Mouse (Mus musculus) liver, embryonic 15.5 days (tissue): Measurements from ENCODE around the gene Paqr6. TPM values are rescaled to one million over a fixed set of nuclear protein-coding genes. Genes with fewer than 3 reads are reported as not detected.

ENCODE experiments used
- ATAC-seq: fragments of 200-750 bp; cut with Nextera tagmentation; 2 replicates; pipeline ENCODE4 v1.8.0; 2017; ENCODE audit warnings: moderate number of reproducible peaks, mild to moderate bottlenecking, moderate library complexity; ENCODE audit not compliant: insufficient read depth
- H3K27ac ChIP-seq: fragments of 300-500 bp; sonication (generic); replicated peaks from 2 replicates; pipeline ENCODE4 v1.5.1; 2015; ENCODE audit warnings: mild to moderate bottlenecking, inconsistent platforms
- H3K27me3 ChIP-seq: fragments of 300-500 bp; sonication (generic); 2 replicates; pipeline ENCODE4 v1.6.1; 2015; ENCODE audit warnings: mild to moderate bottlenecking, inconsistent platforms
- H3K36me3 ChIP-seq: fragments of 300-500 bp; sonication (generic); replicated peaks from 2 replicates; pipeline ENCODE4 v1.6.1; 2015; ENCODE audit warnings: moderate library complexity, mild to moderate bottlenecking, inconsistent platforms
- H3K4me1 ChIP-seq: fragments of 300-500 bp; sonication (generic); replicated peaks from 2 replicates; pipeline ENCODE4 v1.6.1; 2015; ENCODE audit warnings: inconsistent platforms
- H3K4me2 ChIP-seq: fragments of 300-500 bp; sonication (generic); 2 replicates; pipeline ENCODE4 v1.6.1; 2015; ENCODE audit warnings: moderate library complexity, mild to moderate bottlenecking, inconsistent platforms
- H3K4me3 ChIP-seq: fragments of 300-500 bp; sonication (generic); replicated peaks from 2 replicates; pipeline ENCODE4 v1.5.1; 2015; ENCODE audit warnings: mild to moderate bottlenecking, inconsistent platforms
- H3K9ac ChIP-seq: fragments of 300-500 bp; sonication (generic); 2 replicates; pipeline ENCODE4 v1.6.1; 2015; ENCODE audit warnings: moderate library complexity, mild to moderate bottlenecking, inconsistent platforms
- H3K9me3 ChIP-seq: fragments of 300-500 bp; sonication (generic); replicated peaks from 2 replicates; pipeline ENCODE4 v1.6.1; 2016; ENCODE audit warnings: inconsistent platforms
- WGBS: fragments of 180-500 bp; shearing (Covaris S2); methylation state at CpG from one replicate; pipeline ENCODE4 v1.1.7; 2015; ENCODE audit warnings: mixed read lengths; ENCODE audit not compliant: insufficient replicate concordance; 5-methylcytosine and 5-hydroxymethylcytosine counted together
- polyA plus RNA-seq: library from polyadenylated mRNA; unstranded; fragments of >200 nt; fragmentation: Nextera tagmentation; extraction: Ambion mirVana; gene quantifications from 2 replicates; pipeline ENCODE4 v1.2.1, GENCODE M21; 2015

Paqr6 gene
- polyA plus RNA-seq = 5.4 and 6.2 TPM in 2 replicates

DNA sequence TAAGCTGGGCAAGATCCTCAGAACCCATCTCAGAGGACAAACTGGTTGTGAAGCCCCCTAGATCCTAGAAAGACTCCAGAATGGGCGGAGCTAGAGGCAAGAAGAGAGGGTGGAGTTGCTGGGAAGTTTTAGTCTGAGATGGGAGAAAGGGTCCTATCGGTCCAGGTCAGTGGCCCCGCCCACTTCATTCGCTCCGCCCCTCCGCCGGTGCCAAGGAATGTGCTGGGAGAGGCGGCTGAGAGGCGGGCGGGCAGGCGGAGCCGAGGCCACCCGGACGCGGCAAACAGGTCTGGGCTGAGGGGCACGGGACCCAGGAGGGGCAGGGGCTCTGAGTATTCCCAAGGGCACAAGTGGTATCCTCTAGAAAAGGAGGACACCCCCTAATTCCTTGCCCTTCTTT lies at the start of gene Paqr6:
TSS of gene Paqr6 (plus strand) at position 248 of the 400 bp plus-strand sequence.
- 6% methylated on average over 16 of the region's 16 CpGs for WGBS
- Histone ChIP-seq H3K27ac (peak within 1 kb of the TSS; percentile 94), H3K4me1 (peaks cover 74% of the 10 kb centered on the region)

DNA sequence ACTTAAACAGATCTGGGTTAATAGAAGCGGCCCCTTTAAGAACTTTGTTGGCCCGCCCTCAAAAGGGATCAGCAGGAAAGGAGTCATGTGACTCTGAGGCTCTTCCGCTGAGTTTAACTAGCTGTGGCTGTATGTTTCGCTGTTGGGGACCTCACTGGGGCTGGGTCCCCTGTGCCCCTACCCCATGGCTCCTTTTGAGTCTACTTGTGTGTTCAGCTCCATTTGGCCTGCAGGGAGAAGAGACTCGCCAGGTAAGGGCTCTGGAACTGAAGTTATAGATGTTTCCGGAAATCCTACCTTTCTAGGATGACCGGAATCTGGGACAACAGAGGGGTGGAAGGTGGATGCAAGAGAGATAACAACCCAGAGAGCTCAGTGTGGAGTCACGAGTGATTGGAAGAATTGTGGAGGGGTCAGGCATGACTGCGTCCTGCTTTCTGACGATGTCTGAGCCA lies 39.4 kb upstream of the Paqr6 start, which contains the start of gene Glmp:
TSS of gene Glmp (plus strand) at position 73 of the 455 bp plus-strand sequence.
- Histone ChIP-seq H3K4me2 (peak within 1 kb of the TSS; percentile 81), H3K27me3 (no peaks in the 10 kb centered on the region), H3K4me3 (peak within 1 kb of the TSS; percentile 66), H3K27ac (peak within 1 kb of the TSS; percentile 52), H3K4me1 (peaks cover 19% of the 10 kb centered on the region), H3K36me3 (peaks cover 40% of the 10 kb centered on the region), H3K9ac (peak within 1 kb of the TSS; percentile 70), H3K9me3 (no peaks in the 10 kb centered on the region)
- under 1% methylated on average over 10 of the region's 10 CpGs for WGBS
- ATAC-seq = peak; percentile 78

More for the DNA sequence above, at the start of gene Paqr6:
- H3K27me3 ChIP-seq = peaks cover 36% of the 10 kb centered on the region
- H3K36me3 ChIP-seq = peaks cover 33% of the 10 kb centered on the region
- peak within 1 kb of the TSS; percentile 56 for H3K9ac ChIP-seq
- ATAC-seq = peak; percentile 62
- no peaks in the 10 kb centered on the region for H3K9me3 ChIP-seq
- H3K4me2 ChIP-seq = peak within 1 kb of the TSS; percentile 80
- peak within 1 kb of the TSS; percentile 59 for H3K4me3 ChIP-seq

DNA sequence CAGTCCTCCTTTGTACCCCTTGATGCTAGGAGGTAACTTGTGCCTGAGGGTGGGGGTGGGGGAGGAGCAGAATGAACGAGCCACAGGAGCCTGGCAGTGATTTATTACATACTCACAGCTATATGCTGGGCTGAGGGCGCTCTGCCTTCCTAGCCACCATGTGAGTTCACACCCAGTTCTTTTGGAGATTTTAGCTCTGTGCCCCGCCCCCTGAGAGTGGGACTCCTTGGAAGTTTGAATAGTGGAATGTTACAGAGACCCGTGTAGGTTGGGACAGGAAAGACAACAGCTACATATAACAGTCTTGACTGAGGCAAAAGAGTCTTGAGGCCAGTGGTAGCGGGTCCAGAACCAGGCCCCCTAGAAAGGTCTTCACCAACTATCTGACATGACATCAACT lies 35.4 kb upstream of the Paqr6 start:
- peaks cover 12% of the 10 kb centered on the region for H3K36me3 ChIP-seq
- H3K27ac ChIP-seq = no peak overlapping the region
- H3K4me2 ChIP-seq = no peak overlapping the region
- no peaks in the 10 kb centered on the region for H3K9me3 ChIP-seq
- H3K9ac ChIP-seq = no peak overlapping the region
- 56% methylated on average over 5 of the region's 5 CpGs for WGBS
- ATAC-seq = no peak
- no peak overlapping the region for H3K4me3 ChIP-seq
- H3K27me3 ChIP-seq = no peaks in the 10 kb centered on the region
- H3K4me1 ChIP-seq = peaks cover 32% of the 10 kb centered on the region

DNA sequence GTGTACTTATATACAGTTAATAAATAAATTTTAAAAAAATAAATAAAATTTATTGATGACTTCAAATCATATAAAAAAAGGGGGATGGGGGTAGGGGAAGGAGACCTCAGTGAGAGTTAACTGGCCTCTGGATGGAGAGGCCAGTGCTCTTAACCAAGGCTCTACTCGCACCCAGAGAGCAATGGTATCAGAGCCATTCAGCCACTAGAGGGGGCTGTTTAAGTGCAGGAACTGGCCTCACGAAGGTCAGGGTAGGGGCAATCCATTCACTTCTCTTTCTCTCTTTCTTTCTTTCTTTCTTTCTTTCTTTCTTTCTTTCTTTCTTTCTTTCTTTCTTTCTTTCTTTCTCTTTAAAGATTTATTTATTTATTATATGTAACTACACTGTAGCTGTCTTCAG lies 33.1 kb upstream of the Paqr6 start:
- Histone ChIP-seq H3K27ac (no peak overlapping the region), H3K9ac (no peak overlapping the region), H3K9me3 (no peaks in the 10 kb centered on the region), H3K4me2 (no peak overlapping the region), H3K4me1 (peaks cover 32% of the 10 kb centered on the region), H3K27me3 (no peaks in the 10 kb centered on the region), H3K4me3 (no peak overlapping the region), H3K36me3 (peaks cover 12% of the 10 kb centered on the region)
- 5% methylated on average over 2 of the region's 2 CpGs for WGBS
- no peak for ATAC-seq

DNA sequence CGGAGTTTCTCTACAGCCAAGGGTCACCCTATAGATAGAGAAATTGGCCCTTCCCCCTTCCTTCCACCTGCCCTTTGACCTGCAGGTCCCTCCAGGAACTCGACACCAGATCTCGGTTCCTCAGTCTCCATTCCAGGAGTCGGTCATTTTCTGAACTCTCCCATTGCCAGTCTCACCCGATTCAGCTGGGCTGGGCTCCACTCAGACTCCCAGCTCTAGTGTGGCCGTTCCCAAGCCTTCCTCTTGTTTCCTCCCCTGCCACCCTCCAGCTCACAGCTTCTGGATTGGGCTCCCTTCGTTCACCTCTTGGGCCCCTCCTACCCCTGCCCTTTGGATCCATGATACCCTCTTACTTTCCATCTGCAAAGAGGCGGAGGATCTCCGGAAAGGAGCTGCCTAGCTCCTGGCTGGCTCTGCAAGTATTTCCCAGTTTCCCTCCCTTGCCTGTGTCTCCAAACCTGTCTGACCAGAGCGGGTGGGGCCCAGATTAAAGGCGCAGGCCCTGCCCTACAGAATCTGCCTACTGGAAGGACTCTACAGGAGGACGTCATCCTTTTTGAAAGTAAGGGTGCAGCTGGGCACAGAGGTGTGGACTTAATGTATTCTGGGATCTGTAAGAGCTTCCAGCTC lies 30.2 kb upstream of the Paqr6 start:
- H3K27me3 ChIP-seq = no peaks in the 10 kb centered on the region
- peaks cover 54% of the 10 kb centered on the region for H3K4me1 ChIP-seq
- H3K4me3 ChIP-seq = peak overlapping the region; percentile 73
- H3K36me3 ChIP-seq = no peaks in the 10 kb centered on the region; the same call in 1 of the 2 replicates
- peak overlapping the region; percentile 88 for H3K9ac ChIP-seq
- 62% methylated on average over 12 of the region's 12 CpGs for WGBS
- no peak for ATAC-seq
- peak overlapping the region; percentile 96 for H3K27ac ChIP-seq
- no peaks in the 10 kb centered on the region for H3K9me3 ChIP-seq
- H3K4me2 ChIP-seq = peak overlapping the region; percentile 84

DNA sequence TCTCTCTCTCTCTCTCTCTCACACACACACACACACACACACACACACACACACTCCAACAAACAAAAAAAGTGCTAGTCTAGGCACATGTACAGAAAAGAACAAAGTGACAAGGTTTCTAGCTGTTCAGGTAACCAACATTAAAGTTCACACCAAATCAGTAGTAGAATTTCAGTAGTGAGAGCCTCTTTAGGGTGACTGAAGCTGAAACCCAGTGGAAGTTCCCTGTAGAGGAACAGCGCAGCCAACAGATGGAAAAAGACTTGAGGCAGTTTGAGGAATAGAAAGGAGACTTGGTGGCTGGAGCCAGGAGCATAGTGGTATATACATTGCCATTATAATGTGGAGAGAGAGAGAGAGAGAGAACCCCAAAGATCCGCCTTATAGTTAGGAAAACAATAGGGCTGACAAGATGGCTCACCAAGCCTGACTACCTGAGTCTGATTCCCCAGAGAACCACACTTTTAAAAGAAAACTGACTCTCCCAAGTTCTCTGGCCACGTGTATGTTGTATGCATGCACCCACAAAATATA lies 29.4 kb upstream of the Paqr6 start:
- H3K9me3 ChIP-seq = no peaks in the 10 kb centered on the region
- 23% methylated on average over 3 of the region's 3 CpGs for WGBS
- H3K4me2 ChIP-seq = peak overlapping the region; percentile 84
- H3K36me3 ChIP-seq = 0 out of 2 replicates have a peak, but pooled peaks cover 3% of the 10 kb centered on the region
- ATAC-seq = no peak
- H3K27me3 ChIP-seq = no peaks in the 10 kb centered on the region
- peaks cover 62% of the 10 kb centered on the region for H3K4me1 ChIP-seq
- peak overlapping the region; percentile 96 for H3K27ac ChIP-seq
- peak overlapping the region; percentile 73 for H3K4me3 ChIP-seq
- peak overlapping the region; percentile 88 for H3K9ac ChIP-seq

DNA sequence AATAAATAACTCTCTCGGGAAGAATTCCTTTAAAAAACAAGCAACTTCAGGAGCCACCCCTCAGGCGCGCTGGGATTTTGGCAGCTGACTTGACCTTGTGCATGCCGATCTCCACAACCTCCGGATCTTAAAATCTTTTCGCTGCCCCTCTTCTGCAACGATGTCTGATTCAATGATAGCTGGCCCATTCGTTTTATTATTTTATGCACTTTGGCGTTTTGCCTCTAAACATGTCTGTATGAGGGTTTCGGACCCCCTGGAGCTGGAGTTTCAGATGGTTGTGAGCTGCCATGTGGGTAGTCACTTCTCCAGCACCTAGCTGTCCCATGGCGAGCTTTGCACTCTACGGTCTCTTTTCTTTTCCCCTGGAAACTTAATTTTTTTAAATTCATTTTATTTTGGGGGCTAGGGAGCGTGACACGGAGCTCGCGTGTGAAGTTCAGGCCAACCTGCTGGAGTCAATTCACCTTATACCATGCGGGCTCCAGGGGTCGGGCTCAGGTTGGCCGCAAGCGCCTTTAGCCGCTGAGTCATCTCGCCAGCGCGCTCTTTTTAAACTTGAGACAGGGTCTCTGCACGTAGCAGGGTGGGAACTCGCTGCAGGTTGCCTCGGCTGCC lies 28.8 kb upstream of the Paqr6 start:
- H3K4me2 ChIP-seq = peak overlapping the region; percentile 84
- ATAC-seq = peak; percentile 38
- peaks cover 64% of the 10 kb centered on the region for H3K4me1 ChIP-seq
- H3K4me3 ChIP-seq = peak overlapping the region; percentile 73
- no peaks in the 10 kb centered on the region for H3K27me3 ChIP-seq
- peak overlapping the region; percentile 96 for H3K27ac ChIP-seq
- H3K9ac ChIP-seq = peak overlapping the region; percentile 88
- under 1% methylated on average over 27 of the region's 27 CpGs for WGBS
- no peaks in the 10 kb centered on the region for H3K9me3 ChIP-seq
- H3K36me3 ChIP-seq = peaks cover 4% of the 10 kb centered on the region; the same call in 1 of the 2 replicates

DNA sequence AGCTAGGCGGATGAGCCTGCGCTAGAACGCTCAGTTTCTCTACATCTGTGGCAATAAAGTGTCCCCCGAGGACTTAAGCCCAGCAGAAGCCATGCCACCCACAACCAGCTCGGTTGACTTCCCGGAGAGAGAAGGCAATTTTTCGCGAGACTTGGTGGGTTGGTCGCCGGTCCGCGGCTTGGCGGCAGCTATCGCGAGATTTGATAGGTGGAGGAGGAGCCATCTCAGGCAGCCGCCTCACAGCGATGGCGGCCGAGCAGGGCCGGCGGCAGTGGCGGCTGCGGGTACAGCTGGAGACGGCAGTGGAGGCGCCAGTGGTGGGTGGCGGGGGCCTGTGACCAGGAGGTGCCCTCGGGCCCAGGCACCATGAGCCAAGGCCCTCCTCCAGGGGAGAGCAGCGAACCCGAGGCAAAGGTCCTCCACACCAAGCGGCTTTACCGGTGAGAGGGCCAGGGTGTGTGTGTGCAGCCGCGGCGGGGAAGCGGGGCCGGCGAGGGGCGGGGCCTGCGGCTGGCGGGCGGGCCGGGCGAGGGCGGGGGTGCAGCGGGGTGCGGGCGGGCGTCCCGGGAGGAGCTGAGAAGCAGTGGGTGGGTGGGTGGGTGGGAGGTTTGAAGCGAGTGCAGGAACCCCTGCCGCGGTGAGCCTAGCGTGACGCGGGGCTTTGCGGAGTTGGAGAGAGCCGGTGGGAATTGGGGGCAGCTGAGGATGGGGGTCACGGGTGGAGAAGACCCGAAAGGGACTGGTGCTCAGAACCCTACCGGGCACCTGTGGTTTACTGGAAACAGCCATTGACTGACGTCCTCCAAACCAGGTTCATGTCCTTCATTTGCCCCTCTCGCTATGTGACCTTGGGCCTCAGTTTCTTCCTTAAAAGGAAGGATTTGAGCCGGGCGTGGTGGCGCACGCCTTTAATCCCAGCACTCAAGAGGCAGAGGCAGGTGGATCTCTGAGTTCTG lies 28.0 kb upstream of the Paqr6 start, which contains the start of the genes Tmem79 and Smg5:
TSS of gene Tmem79 (minus strand) at position 91 of the 956 bp plus-strand sequence.
TSS of gene Smg5 (plus strand) at position 203 of the 956 bp plus-strand sequence.
- Histone ChIP-seq H3K27me3 (no peaks in the 10 kb centered on the region), H3K9ac (peak within 1 kb of the TSS; percentile 88), H3K4me1 (peaks cover 72% of the 10 kb centered on the region), H3K9me3 (no peaks in the 10 kb centered on the region), H3K4me3 (peak within 1 kb of the TSS; percentile 73), H3K4me2 (peak within 1 kb of the TSS; percentile 84), H3K36me3 (peaks cover 10% of the 10 kb centered on the region), H3K27ac (peak within 1 kb of the TSS; percentile 96)
- ATAC-seq = peak; percentile 88
- WGBS = under 1% methylated on average over 65 of the region's 66 CpGs

DNA sequence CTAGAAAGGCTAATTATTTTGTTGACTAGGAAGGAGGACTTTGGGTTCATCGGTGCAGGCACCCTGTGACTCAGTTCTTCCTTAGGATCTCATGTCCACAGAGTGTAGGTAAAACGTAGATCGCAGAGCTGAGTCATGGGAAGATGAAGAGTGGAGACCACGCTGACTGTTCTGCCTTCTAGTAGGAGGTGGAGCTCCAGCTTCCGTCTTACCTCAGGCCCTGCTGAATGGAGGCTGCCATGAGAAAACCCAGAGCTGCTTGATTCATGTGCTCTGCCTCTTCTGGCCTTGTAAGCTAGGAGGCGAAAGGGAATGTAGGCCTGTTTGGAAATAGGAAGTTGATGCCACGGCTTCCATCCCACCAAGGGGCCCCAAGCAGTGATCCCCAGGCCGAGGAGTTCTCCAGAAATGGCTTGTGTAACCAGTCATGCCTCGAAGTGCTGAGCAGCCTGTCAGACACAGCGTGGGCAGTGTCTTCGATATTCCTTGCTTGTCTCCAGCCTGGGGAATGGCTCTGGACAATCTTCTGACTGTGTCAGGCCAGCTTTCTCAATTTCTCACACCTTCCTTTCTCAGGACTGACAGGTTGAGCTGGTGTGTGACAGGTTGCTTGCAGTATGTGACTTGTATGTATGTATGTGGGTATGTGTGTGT lies 26.9 kb upstream of the Paqr6 start:
- Histone ChIP-seq H3K9ac (peak overlapping the region; percentile 88), H3K27ac (peak overlapping the region; percentile 96), H3K4me2 (peak overlapping the region; percentile 84), H3K4me3 (peak overlapping the region; percentile 73), H3K27me3 (no peaks in the 10 kb centered on the region), H3K9me3 (no peaks in the 10 kb centered on the region), H3K36me3 (peaks cover 22% of the 10 kb centered on the region), H3K4me1 (peaks cover 76% of the 10 kb centered on the region)
- WGBS = 25% methylated on average over 11 of the region's 11 CpGs
- ATAC-seq = peak; percentile 35

DNA sequence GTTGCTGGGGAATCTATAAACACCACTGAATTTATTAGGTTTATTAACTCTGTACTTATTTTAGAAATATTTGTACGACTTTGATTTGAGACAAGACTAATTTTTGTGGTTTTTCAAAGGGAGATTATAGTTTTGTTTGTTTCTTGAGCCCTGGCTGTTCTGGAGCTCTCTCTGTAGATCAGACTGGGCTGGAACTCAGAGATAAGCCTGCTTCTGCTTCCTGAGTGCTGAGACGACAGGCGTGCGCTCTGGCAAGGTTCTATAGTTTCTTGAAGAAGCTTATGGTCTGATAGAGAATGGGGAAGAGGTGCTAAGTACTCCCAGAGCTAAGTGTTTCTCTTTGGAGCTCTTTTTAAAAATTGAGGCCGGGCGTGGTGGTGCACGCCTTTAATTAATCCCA lies 26.1 kb upstream of the Paqr6 start:
- H3K27me3 ChIP-seq = no peaks in the 10 kb centered on the region
- 14% methylated on average over 7 of the region's 7 CpGs for WGBS
- peak overlapping the region; percentile 73 for H3K4me3 ChIP-seq
- H3K4me1 ChIP-seq = peaks cover 72% of the 10 kb centered on the region
- H3K27ac ChIP-seq = peak overlapping the region; percentile 96
- peak overlapping the region; percentile 84 for H3K4me2 ChIP-seq
- H3K9ac ChIP-seq = peak overlapping the region; percentile 39
- peaks cover 30% of the 10 kb centered on the region for H3K36me3 ChIP-seq
- no peaks in the 10 kb centered on the region for H3K9me3 ChIP-seq
- ATAC-seq = peak; percentile 41
